Mouse (Mus musculus): Measurements from ENCODE around the gene Gpr161.

Gpr161 gene

GRCm38 (mm10) chr1:165295489-165295888, at the start of gene Gpr161:
Gpr161 (plus strand) TSS chr1:165295789.
- no peak for DNase-seq (ENCODE audit: low spot score in 2 of 2)

DNA sequence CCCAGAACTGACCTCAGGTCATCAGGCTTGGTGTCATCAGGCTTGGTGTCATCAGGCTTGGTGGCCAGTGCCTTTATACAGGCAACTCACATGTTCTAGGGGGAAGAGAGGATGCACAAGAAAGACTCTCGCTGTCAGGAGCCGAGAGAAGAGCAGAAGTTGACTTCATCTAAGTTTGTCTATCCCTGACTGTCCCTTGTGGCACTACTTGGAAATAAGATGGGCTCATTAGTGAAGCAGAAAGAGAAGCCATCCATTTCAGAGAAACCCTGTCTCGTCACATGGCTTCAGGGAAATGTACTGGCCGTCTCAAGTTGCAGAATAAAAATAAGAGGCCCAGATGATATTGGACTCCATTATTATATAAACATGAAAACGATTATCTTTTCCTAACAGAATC, 49.0 kb upstream of the Gpr161 start:
- DNase-seq (ENCODE audit: low spot score in 2 of 2): no peak

DNA sequence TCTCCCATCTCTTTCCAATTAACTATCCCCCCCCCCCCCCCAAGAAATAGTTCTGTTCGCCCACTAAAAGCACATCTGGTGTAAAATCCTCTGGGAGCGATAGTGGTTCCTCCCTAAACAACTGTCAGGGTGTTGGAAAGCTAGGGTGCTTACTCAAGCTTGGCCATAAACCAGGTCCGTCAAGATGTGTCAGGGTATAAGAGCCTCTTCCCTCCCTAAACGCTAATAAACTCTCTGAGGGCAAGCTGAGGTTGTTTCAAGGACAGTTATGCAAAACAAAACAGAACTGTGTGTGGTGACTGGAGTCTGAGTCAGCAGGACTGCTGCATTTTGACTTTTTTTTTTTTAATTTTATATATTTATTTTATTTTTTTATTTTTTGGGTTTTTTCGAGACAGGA, 48.5 kb upstream of the Gpr161 start:
- no peak for DNase-seq (ENCODE audit: low spot score in 2 of 2)

GRCm38 (mm10) chr1:165247788-165248187, 47.8 kb upstream of the Gpr161 start:
- no peak for DNase-seq (ENCODE audit: low spot score in 2 of 2)

- DNase-seq (ENCODE audit: low spot score in 2 of 2): no peak
Observed at GRCm38 (mm10) chr1:165248842-165249241, 46.7 kb upstream of the Gpr161 start.

DNA sequence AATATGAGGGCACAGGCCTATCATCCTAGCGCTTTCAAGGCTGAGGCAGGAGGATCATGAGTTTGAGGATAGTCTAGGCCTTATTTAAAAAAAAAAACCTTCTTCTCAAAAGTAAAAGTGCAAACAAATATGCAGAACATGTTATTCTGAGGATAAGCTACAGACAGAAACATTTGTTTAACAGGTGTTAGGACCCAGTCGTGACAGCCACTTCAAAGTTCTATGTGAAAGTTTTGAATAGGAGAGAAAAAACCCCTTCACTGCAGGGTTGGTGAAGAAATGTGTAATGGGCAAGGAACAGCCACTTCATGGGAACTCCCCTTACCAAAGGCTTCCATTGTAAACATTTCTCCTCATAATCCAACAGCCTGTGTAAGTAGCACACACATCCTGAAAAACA, 45.0 kb upstream of the Gpr161 start:
- no peak for DNase-seq (ENCODE audit: low spot score in 2 of 2)

GRCm38 (mm10) chr1:165252027-165252671, 43.4 kb upstream of the Gpr161 start:
- DNase-seq (ENCODE audit: low spot score in 2 of 2): no peak

- DNase-seq (ENCODE audit: low spot score in 2 of 2): no peak
Observed at GRCm38 (mm10) chr1:165274946-165275345, 20.6 kb upstream of the Gpr161 start.

DNA sequence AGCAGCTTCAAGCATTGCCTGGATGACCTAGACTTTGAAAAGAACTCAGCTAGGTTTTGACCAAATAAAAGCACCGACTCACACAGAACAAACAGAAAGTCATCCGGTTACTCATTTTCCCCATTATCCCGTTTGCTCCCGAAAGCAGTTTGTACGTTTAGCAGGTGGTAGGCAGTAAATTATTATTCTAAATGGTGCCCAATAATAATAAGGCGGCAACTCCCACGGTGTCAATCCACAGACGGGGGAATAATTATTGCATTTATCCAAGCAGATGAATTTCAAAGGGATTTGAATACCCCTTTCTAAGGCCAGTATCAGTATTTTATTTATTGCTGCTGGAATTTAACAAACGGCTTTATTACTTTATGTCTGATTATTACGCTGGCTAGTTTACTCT, 14.8 kb upstream of the Gpr161 start:
- DNase-seq (ENCODE audit: low spot score in 2 of 2): no peak

DNA sequence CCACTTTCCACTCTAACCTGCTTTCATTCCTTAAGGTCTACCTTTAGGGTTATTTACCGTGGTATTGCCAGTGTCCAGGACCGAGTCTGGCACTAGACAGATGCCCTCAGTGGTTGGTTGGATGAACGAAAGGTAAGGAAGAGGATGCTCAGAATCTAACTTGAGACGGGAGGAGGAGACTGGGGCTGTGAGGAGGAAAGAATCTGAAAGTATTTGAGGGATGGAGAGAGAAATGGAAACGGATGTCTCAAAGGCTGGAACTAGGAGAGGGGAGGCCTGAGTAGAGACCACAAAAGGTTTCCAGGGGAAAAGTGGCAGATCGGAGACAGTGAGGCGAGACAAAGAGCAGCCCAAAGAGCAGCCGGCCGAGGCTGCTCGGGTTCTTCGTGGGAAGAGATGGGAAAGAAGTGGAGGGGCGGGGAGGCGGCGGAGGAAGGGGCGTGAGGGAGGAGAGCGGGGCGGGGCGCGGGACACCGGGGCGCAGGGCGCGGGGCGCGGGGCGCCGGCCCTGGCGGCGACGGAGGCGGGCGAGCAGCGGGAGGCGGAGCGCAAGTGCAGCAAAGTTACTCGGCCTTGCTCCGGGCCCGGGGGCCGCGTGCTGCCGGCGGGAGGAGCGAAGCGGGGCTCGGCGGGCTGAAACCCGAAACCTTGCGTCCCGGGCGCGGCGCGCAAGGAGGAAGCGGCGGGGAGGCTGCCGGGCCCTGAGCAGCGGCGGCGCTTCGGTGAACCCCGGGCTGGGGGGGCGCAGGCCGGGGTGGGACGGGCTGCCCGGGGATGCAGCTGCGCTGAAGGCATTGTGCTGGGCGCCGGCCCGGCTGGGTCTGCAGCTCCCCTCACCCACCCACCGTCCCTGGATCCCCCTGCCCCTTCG, 14.0 kb upstream of the Gpr161 start:
- DNase-seq (ENCODE audit: low spot score in 2 of 2): peak; percentile 9 to 26

DNA sequence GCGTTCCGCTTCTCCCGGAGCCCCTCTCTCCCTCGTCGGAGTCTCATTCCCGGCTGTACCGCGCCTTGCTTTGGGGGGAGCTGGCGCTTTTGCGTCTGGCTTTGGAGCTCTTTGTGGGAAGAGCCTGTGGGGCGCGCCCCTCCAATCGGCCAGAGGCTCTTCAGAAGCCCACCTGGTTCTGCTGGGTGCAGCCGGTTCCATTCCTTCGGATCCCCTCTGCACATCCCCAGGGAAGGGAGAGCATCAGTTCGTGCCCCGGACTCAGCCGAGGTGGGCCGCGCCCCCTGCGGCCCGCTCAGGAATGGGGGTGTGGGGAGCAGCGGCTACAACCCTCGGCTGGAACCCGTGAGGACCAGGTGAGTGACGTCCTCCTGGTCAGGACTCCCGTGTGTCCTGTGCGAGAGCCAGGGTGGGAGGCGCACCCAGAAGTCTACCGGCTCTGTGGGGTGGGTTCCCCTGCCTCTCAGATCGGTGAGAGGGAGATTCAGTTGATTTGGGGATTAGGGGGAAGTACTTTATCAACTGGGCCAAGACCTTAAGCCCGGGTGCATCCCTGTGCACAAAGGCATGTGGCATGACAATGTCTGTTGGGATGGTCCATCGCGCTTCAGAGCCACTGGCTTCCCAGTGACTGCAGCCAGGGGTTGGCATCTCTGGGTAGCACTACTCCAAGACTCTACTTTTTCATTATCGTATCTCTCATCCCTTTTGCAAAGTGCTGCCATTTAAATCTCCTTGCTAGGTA, 13.2 kb upstream of the Gpr161 start:
- no peak for DNase-seq (ENCODE audit: low spot score in 2 of 2)

DNA sequence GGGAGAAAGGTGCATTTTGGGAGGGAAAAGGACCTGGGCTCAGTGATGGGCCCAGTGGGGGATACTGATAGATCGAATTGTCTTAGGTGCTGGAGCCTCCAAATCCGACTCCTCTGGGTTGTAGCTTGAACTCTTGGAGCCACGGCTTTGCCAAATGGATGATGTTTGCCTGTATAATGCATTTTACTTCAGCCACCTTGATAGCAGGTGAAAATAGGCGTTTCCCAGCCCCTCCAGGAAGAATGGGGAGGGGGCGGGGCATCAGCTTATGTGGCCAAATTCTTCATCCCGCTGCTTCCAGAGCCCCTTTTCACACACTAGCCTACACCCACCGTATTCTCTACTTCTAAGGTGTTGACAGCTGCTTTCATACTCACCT, 12.6 kb upstream of the Gpr161 start:
- no peak for DNase-seq (ENCODE audit: low spot score in 2 of 2)

- DNase-seq (ENCODE audit: low spot score in 2 of 2): no peak
Observed at GRCm38 (mm10) chr1:165284096-165284495, 11.5 kb upstream of the Gpr161 start.

GRCm38 (mm10) chr1:165288165-165288564, 7.4 kb upstream of the Gpr161 start:
- DNase-seq (ENCODE audit: low spot score in 2 of 2): no peak

DNA sequence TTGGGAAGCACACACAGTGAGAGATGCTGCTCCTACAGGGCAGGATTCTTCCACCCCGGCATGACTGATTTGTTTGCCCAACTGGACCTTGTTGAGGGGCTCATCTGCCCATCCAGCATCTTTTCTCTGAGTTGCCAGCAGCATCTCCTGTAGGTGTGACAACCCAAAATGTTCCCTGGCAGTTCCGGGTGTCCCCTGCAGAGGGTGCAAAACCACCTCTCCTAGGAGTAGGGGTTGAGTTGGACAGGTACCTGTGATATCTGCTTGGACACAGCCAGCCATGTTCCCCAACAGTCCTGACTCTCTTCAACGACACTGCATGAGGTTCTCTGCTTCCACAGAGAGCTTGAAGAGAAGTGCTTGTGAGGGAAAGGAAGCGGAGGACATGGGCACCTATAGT, 5.8 kb upstream of the Gpr161 start:
- DNase-seq (ENCODE audit: low spot score in 2 of 2): peak in 1 of 2 experiments; percentile 6

- DNase-seq (ENCODE audit: low spot score in 2 of 2): no peak
Observed at GRCm38 (mm10) chr1:165291606-165292005, 4.0 kb upstream of the Gpr161 start.

DNA sequence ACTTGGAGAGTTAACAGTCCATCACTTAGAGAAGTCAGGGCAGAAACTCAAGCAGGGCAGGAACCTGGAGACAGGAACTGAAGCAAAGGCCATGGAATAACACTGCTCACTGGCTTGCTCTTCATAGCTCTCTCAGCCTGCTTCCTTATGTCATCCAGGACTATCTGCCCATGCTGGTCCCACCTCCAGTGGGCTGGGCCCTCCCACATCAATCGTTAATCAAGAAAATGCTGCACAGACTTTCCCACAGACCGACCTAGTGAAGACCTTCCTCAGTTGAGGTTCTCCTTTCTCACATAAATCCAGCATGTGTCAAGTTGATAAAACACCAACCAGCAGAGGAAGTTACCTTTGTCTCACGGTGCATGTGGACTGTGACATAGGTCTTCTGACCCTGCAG, 5.5 kb downstream of the Gpr161 start:
- DNase-seq (ENCODE audit: low spot score in 2 of 2): no peak

GRCm38 (mm10) chr1:165301567-165301966, 6.0 kb downstream of the Gpr161 start:
- DNase-seq (ENCODE audit: low spot score in 2 of 2): no peak

DNA sequence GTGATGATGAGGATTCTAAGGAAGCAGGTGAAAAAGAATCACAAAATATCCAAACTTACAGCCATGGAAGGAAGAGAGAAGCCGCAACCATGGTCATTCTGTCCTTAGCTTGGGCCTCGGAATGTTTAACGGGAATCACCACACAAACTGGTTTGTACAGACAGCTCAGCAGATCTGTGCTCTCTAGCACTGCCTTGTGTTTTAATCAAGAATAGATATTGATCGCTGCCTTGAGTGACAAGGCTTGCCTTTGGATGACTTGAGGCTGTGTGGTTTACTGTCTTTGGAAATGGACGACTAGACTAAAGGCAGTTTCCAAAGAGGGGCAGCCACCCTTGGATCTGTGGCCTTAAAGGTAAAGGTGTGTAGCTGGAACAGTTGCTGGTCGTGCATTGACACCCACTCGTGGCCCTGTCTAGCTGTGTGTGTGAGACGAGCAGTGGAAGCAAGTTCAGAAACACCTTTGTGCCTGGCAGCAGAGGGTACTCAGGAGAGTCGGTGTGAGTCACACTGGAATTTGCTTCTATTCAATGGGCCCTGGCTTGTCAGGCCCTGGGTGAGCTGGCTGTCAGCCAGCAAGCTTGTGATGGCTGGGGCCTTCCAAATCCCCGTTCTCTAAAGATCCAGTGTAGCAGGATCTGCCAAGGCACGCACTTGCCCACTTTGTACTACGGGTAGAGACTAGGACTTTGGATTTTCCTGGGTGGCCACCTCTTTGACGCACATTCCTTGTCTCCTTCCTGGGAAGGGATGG, 7.0 kb downstream of the Gpr161 start:
- DNase-seq (ENCODE audit: low spot score in 2 of 2): no peak

DNA sequence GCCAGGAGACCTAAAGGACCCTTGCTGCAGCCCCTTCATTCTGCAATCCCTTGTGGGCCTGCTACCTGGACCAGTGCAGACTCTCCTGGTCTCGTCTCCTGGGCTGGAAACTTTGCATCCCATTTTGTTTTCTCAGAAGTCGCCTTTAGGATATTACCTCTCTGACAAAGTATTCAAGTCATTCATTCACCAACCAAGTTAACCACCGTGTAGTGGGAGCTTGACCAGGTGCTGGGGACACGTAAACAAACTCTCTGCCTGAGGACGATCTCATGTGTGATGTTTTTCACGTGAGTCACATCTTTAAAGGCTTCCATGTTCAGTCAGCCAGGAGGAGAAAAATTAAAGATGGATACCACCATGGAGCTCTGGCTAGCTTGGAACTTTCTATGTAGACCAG, 7.6 kb downstream of the Gpr161 start:
- no peak for DNase-seq (ENCODE audit: low spot score in 2 of 2)

DNA sequence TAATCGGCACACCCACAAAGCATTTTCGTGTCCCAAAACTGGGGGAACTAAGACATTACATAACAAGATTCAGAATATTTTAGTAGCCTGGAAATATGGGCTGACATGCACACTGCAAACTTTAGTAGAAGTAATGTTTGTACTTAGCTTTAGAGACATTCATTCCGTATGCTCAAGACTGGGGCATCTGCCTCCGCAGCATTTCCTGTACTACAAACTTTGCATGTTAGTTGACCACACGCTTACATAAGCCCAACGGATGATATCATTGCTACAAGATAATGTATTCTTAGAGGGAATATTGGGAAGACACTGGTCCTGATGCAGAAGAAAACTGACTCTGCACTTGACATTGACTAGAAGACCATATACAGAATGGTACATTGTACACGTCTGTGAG, 8.8 kb downstream of the Gpr161 start:
- no peak for DNase-seq (ENCODE audit: low spot score in 2 of 2)

GRCm38 (mm10) chr1:165308180-165308579, 12.6 kb downstream of the Gpr161 start:
- no peak for DNase-seq (ENCODE audit: low spot score in 2 of 2)
